Mouse (Mus musculus) naive thymus-derived CD4-positive, alpha-beta T cell, adult 2 months (primary cell): ENCODE results near the gene Map2k6.

Source experiments
- DNase-seq: peaks from one replicate; pipeline ENCODE4 v3.0.0-alpha.2; 2011; ENCODE audit warnings: low read depth

Gene Map2k6

DNA sequence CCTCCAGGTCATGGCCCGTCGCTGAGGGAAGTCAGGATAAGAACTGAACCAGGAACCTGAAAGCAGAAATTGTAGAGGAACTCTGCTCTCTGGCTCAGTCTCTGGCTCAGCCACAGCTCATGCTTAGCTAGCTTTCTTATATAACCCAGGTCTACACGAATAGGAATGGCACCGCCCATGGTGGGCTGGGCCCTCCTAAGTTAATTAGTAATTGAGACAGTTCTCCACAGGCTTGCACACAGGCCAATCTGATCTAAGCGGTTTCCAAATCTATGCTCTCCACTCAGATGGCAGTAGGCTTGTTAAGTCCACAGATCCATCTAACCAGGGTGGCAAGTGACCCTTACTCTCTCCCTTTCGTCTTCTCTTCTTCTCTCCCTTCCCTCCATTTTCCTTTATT lies 88.9 kb downstream of the Map2k6 start:
- no peak for DNase-seq

DNA sequence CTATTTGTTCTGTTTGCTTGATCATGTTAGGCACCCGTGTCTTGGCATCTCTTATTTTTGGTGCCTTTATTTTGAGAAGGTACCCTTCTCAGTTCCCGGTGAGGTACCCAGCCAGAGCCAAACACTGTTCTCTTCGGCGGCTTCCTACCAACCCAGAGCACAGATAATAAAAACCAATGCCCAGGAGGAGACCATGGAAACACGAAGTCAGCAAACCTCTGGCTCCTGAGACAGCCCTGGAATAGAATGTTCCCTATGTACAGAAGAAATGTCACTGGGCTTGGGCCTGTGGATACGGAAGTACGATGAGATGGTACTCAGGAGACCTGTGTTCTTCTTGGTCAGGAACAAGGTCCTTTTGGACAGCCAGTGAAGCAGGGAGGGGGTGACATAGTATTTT lies 89.4 kb downstream of the Map2k6 start:
- DNase-seq: no peak

DNA sequence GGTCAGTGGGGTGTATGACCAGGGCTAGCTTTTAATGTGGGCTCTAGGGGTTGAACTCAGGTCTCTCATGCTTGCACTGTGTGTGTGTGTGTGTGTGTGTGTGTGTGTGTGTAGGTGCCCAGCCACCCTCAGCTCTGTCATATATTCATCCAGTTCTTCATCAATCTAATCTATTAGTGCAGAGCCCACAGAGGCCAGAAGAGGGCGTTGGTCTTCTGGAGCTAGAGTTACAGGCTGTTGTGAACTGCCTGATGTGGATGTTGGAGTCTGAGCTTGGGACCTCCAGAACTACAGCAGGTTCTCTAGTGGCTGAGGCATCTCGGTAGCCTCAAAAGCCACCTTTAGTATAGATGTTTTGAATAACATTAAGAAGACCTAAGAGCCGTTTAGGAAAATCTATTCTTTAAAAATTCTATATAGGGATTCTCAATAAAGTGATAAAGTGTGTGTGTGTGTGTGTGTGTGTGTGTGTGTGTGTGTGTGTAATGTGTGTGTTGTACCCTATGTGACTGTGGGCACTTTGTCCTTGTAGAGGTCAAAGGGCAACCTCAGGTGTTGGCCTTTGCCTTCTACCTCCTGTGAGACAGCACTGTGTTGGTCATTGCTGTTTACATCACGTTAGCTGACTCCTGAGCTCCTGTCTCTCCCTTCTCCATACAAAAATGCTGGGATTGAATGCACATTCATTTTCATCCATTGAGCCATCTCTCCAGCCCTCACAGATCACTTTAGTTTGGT lies 96.6 kb downstream of the Map2k6 start:
- no peak for DNase-seq

DNA sequence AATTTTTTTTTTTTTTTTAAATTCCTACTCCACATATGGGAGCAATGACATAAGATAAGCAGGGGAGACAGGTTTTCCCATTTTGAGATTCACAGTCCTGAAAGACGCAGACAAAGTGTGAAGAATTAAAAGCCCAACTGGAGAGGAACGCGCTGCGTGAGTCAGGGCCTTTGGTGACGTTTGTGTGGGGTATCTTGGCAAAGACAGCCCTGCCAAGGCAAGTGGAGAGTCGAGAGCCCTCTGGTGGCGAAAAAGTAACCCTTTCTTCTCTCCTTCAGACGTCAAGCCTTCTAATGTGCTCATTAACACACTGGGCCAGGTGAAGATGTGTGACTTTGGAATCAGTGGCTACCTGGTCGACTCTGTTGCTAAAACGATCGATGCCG lies 97.1 kb downstream of the Map2k6 start:
- peak; percentile 44 for DNase-seq

DNA sequence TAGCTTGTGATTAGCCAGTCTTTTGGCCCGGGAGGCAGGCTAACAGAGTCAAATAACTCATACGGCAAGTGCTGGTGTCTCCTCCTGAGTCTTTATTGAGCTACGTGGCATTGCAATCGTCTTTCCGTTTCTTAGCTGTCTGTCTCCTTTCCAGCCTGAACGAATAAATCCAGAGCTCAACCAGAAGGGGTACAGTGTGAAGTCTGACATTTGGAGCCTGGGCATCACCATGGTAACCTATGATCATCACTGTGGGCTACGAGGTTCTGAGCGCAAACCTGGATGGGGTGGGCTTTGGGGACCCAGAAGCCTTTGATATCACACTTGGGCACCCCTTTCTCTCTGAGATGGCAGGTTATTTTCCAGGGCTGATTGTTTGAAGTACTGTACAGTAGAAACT lies 98.8 kb downstream of the Map2k6 start:
- no peak for DNase-seq

DNA sequence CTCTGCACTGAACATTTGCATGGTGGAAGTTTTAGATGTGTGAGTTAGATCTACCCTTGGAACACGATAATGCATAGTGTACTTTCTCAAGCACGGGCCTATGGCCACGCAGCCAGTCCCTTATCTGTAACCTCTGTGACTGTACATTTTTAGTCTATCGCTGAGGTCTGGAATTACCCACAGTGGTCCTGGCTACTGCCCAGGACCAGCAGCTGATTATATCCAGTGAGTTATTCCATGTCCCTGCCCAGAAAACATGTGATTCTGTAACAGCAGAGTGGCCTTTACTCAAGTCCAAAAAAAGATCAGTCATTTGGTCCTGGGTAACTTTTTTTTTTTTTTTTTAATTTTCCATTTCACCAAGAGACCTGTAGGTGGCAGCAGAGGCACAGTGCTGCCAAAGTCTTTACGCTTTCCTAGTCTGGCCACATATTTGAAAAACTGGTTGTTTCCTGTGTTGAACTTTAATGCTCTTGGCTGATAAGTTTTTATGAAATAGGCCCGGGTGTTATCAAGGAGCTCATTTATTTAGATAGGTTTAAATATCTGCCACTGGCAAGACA lies 99.8 kb downstream of the Map2k6 start:
- DNase-seq: peak; percentile 62

DNA sequence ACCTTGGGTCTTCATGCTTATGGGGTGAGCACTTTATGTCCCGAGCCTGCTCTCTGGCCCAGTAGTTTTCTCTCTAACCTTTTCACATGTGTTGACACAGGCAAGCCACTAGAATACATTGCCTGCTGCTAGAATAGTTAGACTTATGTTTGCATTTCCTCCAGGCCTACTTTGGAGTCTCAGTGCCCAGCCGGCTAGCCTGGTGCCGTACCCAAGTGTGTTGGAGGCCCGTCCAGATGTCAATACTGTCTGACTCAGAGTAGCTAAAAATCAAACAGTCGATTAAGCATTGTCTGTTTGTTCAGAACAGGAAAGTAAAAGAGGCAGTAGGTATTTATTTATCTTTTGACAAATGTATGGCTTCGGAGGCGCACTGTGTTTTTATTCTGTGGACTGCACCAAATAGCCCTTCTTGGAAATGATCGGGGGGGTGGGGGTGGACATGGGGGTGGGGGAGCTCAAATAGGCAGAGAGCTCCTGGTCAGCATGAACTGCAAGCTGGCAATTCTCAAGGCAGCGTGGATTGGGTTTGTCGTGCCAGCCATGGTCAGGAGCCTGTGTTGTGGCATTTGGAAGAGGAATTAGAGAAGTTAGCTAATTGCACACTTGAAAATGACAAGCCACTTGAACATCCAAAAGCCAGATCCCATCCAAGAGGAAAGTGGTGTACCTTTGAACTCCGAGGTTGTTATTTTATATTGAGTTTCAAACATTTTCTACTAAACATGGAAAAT lies 104.2 kb downstream of the Map2k6 start:
- DNase-seq: no peak

DNA sequence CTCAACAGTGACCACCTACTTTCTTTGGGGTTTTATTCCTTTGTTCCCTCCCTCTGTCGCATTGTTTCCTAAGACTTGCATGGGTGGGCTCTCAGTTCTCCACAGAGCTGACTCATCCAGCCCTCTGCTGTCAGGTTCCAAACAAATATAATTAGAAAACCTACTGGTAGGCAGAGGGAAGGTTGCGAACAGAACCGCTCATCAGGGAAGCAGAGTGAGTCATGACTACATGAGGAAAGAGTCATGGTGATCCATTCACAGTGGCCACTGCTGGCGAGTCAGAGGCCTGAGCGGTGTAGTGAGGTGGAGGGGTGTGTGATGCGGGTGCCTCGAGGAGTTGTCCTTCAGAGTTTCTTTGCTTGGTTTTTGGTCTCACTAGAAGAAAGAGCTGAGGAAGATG lies 112.5 kb downstream of the Map2k6 start:
- no peak for DNase-seq

DNA sequence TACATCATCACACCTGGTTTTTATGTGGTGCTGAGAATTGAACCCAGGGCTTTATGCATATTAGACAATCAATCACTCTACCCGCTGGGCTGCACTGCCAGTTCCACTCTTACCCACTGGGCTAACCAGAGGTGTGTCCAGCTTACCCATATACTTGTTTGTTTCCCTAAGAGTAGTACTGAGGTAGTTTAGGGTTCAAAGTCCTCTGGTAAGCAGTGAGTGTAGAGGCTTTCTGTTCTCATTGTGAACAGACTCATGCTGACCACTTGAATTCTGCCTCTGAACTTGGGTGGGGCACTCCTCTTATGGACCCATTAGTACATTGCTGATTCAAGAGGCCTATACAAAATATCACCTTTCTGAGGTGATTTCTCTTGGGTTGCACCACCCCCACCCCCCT lies 119.7 kb downstream of the Map2k6 start:
- DNase-seq: no peak

DNA sequence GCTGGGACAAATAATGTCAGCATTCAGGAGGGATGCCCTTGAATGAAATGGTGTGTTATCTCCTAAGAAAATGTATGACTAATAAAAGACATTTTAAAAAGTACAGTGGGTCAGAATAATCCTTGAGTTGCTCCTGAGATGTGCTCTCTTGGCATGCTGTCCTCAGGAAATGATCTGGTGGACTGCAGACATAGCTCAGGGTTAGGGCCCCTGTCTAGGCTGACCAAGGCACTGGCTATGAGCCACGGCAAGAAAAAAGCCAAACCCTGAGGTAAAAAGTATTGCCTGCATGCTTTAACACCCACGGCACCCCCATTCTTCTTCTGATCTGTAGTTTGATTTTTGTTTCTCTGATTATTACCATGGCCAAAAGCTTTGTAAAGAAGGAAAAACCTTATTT lies 124.0 kb downstream of the Map2k6 start:
- DNase-seq: no peak

DNA sequence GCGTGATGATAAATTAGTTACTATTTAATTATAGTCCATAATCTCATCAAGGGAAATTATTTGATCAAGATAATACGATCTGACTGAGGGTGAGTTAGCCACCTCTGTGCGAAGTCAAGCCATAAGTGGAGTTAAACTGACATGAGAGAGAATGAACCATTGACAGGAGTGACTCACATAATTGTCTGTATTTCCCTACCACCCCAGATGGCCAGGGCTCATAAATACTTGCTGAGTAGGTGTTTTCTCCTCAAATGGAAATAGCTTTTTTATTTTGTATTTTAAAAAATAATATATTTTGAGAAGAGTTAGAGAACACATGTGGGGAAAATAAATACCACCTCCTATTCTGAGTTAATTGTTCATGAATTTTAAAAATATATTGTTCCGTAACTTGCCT lies 127.2 kb downstream of the Map2k6 start:
- DNase-seq: no peak

DNA sequence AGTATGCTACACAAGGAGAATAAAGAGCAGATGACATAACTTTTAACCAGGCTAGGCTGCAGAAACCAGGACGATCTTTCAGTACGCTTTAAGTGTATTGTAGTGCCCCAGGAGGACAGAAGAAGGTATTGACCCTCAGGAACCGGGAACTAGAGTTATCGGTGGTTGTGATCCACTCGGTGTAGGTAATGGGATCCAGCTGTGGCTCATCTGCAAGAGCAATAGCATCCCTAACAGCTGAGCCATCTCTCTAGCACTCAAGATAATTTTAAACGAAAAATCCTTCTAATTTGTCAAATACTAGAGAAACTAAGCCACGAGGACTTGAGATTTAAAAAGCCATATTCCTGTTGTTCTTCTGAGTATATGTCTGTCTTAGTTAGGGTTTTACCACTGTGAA lies 132.2 kb downstream of the Map2k6 start:
- no peak for DNase-seq

DNA sequence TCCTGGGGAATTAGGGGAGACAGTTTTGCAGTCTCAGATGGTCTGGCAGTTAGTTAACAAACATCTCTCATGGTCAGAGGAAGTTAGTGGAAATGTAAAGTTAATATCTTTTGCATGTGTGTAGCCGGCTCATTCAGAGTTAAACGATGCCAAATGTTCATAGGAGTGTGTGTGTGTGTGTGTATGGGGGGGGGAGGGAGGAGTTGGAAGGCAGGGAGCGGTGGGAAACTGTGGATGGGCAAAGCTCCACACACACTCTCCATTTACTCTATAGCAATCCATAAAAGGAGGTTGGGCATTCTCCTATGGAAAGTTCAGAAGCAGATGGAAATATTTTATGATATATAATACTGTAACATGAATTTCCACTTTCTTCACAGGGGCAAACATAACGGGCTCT lies 135.9 kb downstream of the Map2k6 start:
- DNase-seq: no peak

DNA sequence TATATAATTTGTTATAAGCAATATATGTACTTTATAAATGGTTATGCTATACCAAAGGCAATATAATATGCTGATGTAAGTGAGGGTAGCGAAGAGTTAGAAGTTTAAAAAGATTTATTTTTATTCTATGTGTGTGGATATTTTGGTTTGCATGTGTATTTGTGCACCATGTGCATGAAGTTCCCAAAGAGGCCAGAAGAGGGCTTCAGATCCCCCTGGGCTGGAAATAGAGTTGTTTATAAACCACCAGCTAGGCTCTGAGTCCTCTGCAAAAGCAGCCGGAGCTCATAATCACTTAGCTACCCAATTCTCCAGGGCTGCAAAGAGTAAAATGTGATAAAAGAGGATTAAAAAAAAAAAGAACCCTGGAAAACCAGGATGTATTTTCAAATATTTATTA lies 137.6 kb downstream of the Map2k6 start:
- peak; percentile 12 for DNase-seq

DNA sequence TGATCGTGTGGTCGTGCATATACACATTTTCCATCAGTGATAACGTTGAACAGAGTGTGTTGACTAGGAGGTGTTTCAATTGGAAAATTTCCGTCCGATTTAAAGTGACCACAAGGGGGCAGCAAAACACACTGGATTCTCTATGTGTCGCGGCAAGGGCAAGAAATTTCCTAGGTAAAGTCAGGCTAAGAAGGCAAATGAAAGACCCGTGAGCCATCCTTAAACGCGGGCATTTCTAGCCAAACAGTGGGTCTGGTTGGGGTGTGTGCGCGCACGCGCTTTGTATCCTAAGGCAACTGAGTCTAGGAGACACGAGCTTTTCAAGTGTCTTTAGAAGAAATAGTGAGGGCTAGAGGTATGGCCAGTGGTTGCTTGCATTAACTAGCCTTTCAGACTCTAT lies 138.7 kb downstream of the Map2k6 start:
- DNase-seq: peak; percentile 72

DNA sequence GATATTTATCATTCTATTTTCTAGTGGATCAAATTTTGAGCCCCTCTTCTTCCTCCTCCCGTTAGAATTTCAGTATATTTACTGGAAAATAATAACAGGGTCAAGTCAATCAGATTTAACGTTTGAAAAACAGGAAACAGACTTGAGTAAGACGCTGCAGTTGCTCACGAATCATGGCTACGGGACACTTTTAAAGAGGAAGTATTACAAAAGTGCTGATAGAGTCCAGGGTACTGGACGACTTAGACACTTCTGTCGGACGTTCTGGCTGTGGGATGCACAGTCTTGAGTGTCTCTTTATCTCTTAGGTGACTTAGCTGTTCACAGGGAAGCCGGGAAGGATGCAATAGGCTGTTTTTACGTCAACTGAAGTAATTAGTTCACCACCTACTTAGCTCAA lies 139.3 kb downstream of the Map2k6 start:
- peak; percentile 6 for DNase-seq

DNA sequence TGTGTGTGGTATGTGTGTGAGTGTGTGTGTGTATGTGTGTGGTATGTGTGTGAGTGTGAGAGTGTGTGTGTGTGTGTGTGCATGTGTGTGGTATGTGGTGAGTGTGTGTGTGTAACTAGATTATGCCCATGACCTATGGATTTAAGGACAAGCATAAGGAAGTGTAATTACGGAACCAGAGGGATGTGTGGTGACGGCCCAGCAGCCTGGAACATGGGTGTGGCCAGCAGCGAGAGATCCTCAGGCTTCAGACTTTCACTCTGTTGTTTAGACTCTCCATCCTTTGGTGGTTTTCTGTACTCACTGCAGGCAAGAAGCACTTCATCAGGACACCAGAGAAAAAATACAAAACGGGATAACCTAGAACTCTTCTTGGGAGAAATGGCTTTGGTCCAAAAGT lies 143.0 kb downstream of the Map2k6 start:
- no peak for DNase-seq

DNA sequence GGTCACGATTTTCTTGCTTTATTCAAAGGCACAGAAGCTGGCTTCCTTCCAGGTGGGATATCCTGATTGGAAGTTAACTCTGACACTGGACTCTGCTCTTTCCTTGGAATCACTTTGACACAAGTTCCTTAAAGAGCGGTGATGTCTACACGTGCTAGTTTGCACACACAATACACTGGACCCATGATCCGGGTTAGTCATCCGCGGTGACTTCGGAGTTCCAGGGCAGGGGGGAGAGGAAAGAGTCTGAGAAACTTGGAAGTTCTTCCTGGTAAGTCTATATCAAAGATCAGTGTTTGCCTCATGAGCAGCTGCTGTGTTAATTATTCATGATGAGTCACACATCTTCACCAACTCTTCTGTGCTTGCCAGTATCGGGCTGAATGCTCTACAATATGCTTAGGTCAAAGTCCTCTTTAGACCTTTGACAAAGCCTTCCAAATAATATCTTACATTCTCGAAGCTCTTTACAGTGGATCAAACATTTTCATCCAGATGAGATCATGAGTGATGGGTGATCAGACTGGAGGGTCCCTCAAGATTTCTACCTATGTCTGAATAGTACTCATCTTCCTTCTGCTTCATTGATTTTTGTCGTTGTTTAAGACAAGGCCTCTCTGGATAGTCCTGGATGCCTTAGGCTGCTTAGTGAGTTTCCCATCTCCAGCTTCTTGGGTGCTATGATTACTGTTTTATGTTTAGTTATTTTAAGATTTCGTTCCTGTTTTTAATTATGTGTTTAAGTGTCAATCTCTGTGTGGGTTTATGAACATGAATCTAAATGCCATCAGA lies 145.7 kb downstream of the Map2k6 start:
- no peak for DNase-seq

DNA sequence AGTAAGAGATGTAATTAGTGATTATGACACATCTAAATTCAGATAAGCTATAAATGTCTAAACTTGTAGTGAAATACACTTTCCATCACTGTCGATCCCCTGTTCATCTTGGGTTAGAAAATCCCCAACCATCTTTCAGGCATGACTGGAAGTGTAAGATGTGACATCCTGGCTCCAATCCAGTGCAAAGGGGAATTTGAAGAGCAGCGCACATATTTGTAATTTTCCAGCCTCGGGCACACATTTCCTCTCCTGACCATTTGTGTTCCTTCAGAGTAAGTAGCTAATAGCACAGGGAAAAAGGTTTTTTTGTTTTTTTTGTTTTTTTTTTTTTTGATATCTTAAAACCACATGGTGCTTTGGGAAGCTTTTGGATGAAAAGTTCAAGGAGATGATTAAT lies 146.5 kb downstream of the Map2k6 start:
- DNase-seq: no peak

DNA sequence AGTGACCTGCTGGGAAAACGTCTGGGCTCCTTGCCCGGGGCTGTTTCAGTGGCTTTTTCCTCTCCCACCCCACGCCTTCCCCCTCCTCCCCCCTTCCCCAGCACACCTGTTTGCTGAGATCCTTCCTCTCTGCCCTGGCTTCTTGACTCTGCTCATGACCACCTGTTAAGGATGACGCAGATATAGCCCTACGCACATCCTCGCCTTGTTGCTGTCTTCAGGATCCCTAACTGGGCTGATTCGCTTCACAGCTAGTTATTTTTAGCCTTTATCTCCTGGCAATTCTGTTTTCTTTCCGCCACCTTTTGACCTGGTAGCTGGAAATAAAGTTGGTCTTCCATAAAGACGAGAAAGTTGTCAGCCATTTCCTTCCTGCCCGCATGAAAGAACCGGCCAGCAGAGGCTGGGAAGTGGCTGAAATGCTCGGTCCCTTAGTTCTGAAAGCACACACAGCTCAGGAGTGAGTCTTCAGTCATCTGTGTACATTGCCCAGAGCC lies 152.6 kb downstream of the Map2k6 start:
- DNase-seq: no peak

DNA sequence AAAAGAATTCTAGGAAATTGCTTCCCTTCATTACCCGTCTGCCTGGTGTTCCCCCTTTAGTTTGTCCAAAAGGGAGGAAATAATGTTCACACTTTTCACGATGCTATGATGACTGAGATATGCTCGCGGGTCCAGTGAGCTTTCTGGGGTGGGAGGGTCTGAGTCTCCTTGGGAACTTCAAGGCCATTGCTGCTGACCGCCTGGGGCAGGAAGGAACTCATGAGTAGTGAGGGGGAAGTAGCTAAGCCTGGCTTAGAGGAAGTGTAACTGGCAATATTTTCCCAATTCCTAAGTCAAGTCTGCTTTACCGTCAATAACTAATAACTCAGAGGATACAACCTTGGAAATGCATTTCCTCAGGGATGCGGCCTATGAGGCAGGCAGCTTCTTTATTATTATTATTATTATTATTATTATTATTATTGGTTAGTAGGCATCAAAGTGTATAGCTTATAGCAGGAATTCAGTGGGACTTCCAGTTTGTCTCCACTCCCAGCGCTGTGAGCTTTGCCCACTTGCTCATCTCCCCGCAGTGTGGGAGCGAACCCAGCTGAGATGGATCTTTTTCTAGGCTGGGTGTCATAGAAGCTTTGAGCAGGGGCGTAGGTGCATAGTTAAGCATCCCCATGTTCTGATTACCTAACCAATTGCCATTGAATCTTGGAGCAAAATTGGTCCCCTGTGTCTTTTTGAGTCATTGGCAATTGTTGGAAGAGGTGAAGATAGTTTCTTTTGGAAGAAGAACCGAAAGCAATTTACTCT lies 163.6 kb downstream of the Map2k6 start:
- no peak for DNase-seq

DNA sequence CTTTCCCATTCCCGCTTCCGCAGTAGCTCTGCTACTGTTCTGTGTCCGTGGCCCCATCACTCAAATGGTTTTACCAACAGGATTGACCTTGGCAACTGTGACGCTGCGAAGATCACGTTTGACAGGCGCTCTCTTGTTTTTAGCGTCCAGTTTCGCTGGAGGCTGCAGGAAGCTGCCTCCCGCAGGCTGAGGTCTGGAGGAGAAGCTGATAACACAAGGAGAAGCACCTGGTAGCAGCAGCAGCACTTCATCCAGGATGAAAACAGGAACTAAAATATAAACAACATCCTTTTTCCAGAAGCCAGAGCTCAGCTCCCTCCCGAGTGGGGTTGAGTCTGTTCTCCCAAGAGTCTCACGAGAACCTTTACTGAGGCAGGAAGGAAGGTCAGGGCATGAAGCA lies 164.3 kb downstream of the Map2k6 start:
- no peak for DNase-seq
